In genomic region chr13:63188306-63188705, GRCm38 (mm10) we compare ENCODE assay signal across 12 mouse cellular contexts.
A peak's percentile ranks its signal among the peaks of the same experiment; 100 is the strongest.
DNase-seq lines count a peak whose midpoint lies in the region; ATAC-seq lines count a peak whose summit lies in the region.
"Had no signal": no experiment of that assay in that cellular context is flagged by ENCODE, and none has a peak within 500 bp of the region (broad histone marks: within the 10 kb centered on the region; RNA-seq: fewer than 3 reads in every experiment).

No protein-coding gene starts in this region.

- H3K9ac ChIP-seq in kidney, embryonic 15.5 days = no peak overlapping the region
- H3K9ac ChIP-seq in embryonic facial prominence, embryonic 12.5 days = no peak overlapping the region
- no peak overlapping the region for H3K9ac ChIP-seq in limb, embryonic 13.5 days
- no peak overlapping the region for H3K9ac ChIP-seq in forebrain, embryonic 15.5 days (replicated peaks)

- H3K9me3 ChIP-seq in kidney, embryonic 15.5 days (replicated peaks) = no peaks in the 10 kb centered on the region
- no peaks in the 10 kb centered on the region for H3K9me3 ChIP-seq in embryonic facial prominence, embryonic 12.5 days
- H3K9me3 ChIP-seq in limb, embryonic 13.5 days = no peaks in the 10 kb centered on the region
- no peaks in the 10 kb centered on the region for H3K9me3 ChIP-seq in forebrain, embryonic 15.5 days

- 0 out of 2 replicates have a peak, but pooled peaks have one; percentile 9 for ATAC-seq in kidney, embryonic 15.5 days (replicated peaks; ENCODE audit: low FRiP score)
- no peak for ATAC-seq in embryonic facial prominence, embryonic 12.5 days (ENCODE audit: insufficient number of reproducible peaks, insufficient read depth, low FRiP score, low TSS enrichment)
- ATAC-seq in limb, embryonic 13.5 days (ENCODE audit: low FRiP score, low read depth) = 0 out of 2 replicates have a peak, but pooled peaks have one; percentile 37
- ATAC-seq in forebrain, embryonic 15.5 days (replicated peaks) = no peak
- ATAC-seq: midbrain, embryonic 16.5 days had no signal

- peak overlapping the region; percentile 86 for H3K27ac ChIP-seq in kidney, embryonic 15.5 days
- H3K27ac ChIP-seq in embryonic facial prominence, embryonic 12.5 days = peak overlapping the region; percentile 84; the same call in 1 of the 2 replicates
- H3K27ac ChIP-seq in limb, embryonic 13.5 days = peak overlapping the region; percentile 94; the same call in 1 of the 2 replicates
- no peak overlapping the region for H3K27ac ChIP-seq in forebrain, embryonic 15.5 days (replicated peaks)

- H3K27me3 ChIP-seq in kidney, embryonic 15.5 days = no peaks in the 10 kb centered on the region
- H3K27me3 ChIP-seq in embryonic facial prominence, embryonic 12.5 days = no peaks in the 10 kb centered on the region
- H3K27me3 ChIP-seq in limb, embryonic 13.5 days = no peaks in the 10 kb centered on the region
- no peaks in the 10 kb centered on the region for H3K27me3 ChIP-seq in forebrain, embryonic 15.5 days

- H3K4me2 ChIP-seq in kidney, embryonic 15.5 days = no peak overlapping the region
- no peak overlapping the region for H3K4me2 ChIP-seq in embryonic facial prominence, embryonic 12.5 days (replicated peaks)
- H3K4me2 ChIP-seq in limb, embryonic 13.5 days (replicated peaks) = no peak overlapping the region; the same call in 1 of the 2 replicates
- no peak overlapping the region for H3K4me2 ChIP-seq in forebrain, embryonic 15.5 days (replicated peaks)

- no peaks in the 10 kb centered on the region for H3K36me3 ChIP-seq in kidney, embryonic 15.5 days
- H3K36me3 ChIP-seq in embryonic facial prominence, embryonic 12.5 days = peaks cover 13% of the 10 kb centered on the region
- H3K36me3 ChIP-seq in limb, embryonic 13.5 days = peaks cover 6% of the 10 kb centered on the region
- H3K36me3 ChIP-seq in forebrain, embryonic 15.5 days = no peaks in the 10 kb centered on the region

- H3K4me1 ChIP-seq in kidney, embryonic 15.5 days = peaks cover 44% of the 10 kb centered on the region
- peaks cover 36% of the 10 kb centered on the region for H3K4me1 ChIP-seq in embryonic facial prominence, embryonic 12.5 days
- H3K4me1 ChIP-seq in limb, embryonic 13.5 days = peaks cover 64% of the 10 kb centered on the region
- H3K4me1 ChIP-seq in forebrain, embryonic 15.5 days = peaks cover 14% of the 10 kb centered on the region

- DNase-seq in cerebellum, postnatal 10 days = peak; percentile 49
- no peak for DNase-seq in cerebellum, adult 11 months
- no peak for DNase-seq in kidney, postnatal 14 days
- DNase-seq in gastrocnemius, postnatal 10 days = no peak
- DNase-seq: heart, adult 11 months; layer of hippocampus, adult 9-11 months; thymus, postnatal 4 days had no signal

- H3K4me3 ChIP-seq in kidney, embryonic 15.5 days (replicated peaks) = no peak overlapping the region
- no peak overlapping the region for H3K4me3 ChIP-seq in embryonic facial prominence, embryonic 12.5 days
- H3K4me3 ChIP-seq in limb, embryonic 13.5 days = no peak overlapping the region
- H3K4me3 ChIP-seq in forebrain, embryonic 15.5 days = no peak overlapping the region

- 50% methylated on average over 5 of the region's 5 CpGs for WGBS in kidney, embryonic 15.5 days
- 67% methylated on average over 5 of the region's 5 CpGs for WGBS in embryonic facial prominence, embryonic 12.5 days
- WGBS in limb, embryonic 13.5 days = 47% methylated on average over 5 of the region's 5 CpGs
- WGBS in forebrain, embryonic 15.5 days = 61% methylated on average over 5 of the region's 5 CpGs

Comparison
In these comparisons a context has a peak if more than half of its experiments do, and no peak if none do; other contexts are left out.
1. DNase-seq: peak in cerebellum, postnatal 10 days (2 of 2); none in cerebellum, adult 11 months (single experiment), kidney, postnatal 14 days (single experiment) and gastrocnemius, postnatal 10 days (single experiment).
2. ATAC-seq: peak in kidney, embryonic 15.5 days (single experiment) and limb, embryonic 13.5 days (single experiment); none in embryonic facial prominence, embryonic 12.5 days (single experiment) and forebrain, embryonic 15.5 days (single experiment).